Mouse (Mus musculus) testis, adult 2 months (tissue): Measurements from ENCODE around the gene BC049352. TPM values are rescaled to one million over a fixed set of nuclear protein-coding genes. Genes with fewer than 3 reads are reported as not detected.

ENCODE experiments used
- H3K27ac ChIP-seq: fragments of 200-500 bp; 2 replicates; pipeline ENCODE4 v1.5.1; 2012; ENCODE audit warnings: low read depth, low read length; ENCODE audit not compliant: control insufficient read depth, insufficient read depth
- H3K27me3 ChIP-seq: fragments of 200-500 bp; 2 replicates; pipeline ENCODE4 v1.6.1; 2012; ENCODE audit warnings: mild to moderate bottlenecking, low read length, moderate library complexity; ENCODE audit not compliant: control insufficient read depth, insufficient read depth
- H3K36me3 ChIP-seq: fragments of 200-500 bp; 2 replicates; pipeline ENCODE4 v1.6.1; 2012; ENCODE audit warnings: mild to moderate bottlenecking, low read length; ENCODE audit not compliant: control insufficient read depth, insufficient read depth
- H3K4me1 ChIP-seq: fragments of 200-500 bp; 2 replicates; pipeline ENCODE4 v1.6.1; 2012; ENCODE audit warnings: low read length; ENCODE audit not compliant: control insufficient read depth, insufficient read depth
- H3K4me3 ChIP-seq: fragments of 200-500 bp; 2 replicates; pipeline ENCODE4 v1.5.1; 2012; ENCODE audit warnings: low read depth, mild to moderate bottlenecking, low read length, moderate library complexity, mixed read lengths; ENCODE audit not compliant: control insufficient read depth
- CTCF ChIP-seq: fragments of 200-500 bp; IDR thresholded peaks from 2 replicates; pipeline ENCODE4 v1.5.1; 2012; ENCODE audit warnings: low read depth, mild to moderate bottlenecking, inconsistent platforms, low read length, moderate library complexity; ENCODE audit not compliant: control insufficient read depth, insufficient read depth, insufficient replicate concordance
- POLR2A ChIP-seq: fragments of 200-500 bp; IDR thresholded peaks from 2 replicates; pipeline ENCODE4 v1.6.1; 2012; ENCODE audit warnings: low read depth, mild to moderate bottlenecking, inconsistent platforms, low read length, moderate library complexity; ENCODE audit not compliant: control insufficient read depth
- polyA plus RNA-seq: library from polyadenylated mRNA; depleted of rRNA; stranded (reverse); fragments of >200 nt; gene quantifications from 2 replicates; pipeline ENCODE4 v1.2.3, GENCODE M21; 2012; rRNA removed

The BC049352 gene
- polyA plus RNA-seq: 0.38 and 0.69 TPM in 2 replicates

DNA sequence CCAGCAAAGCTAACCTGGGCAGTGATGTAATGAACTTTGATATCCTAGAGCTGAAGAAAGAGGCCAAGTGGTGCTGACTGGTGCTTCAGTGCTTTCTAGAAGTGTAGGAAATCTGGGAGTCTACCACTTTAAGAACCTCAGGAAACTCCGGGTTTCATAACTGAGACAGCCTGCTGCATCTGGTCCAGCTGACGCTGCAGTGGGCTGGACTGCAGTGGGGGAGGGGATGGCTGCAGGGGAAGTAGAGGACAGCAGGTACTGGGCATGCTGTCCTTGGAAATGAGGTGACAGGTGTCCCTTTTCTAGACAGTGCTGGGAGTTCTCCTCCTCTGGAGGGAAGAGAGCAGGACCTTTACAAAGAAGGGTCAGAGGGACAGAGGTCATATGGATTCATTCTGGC, at the start of gene BC049352:
BC049352 (plus strand) TSS at position 238 of the 400 bp plus-strand sequence.
- no peaks in the 10 kb centered on the region for H3K4me1 ChIP-seq
- TF ChIP-seq POLR2A: no peak
- no peak for TF ChIP-seq CTCF
- no peak within 1 kb of the TSS for H3K4me3 ChIP-seq
- H3K36me3 ChIP-seq: no peaks in the 10 kb centered on the region
- H3K27ac ChIP-seq: no peak within 1 kb of the TSS
- no peaks in the 10 kb centered on the region for H3K27me3 ChIP-seq

- H3K4me3 ChIP-seq: no peak overlapping the region
- H3K27ac ChIP-seq: no peak overlapping the region
- H3K36me3 ChIP-seq: no peaks in the 10 kb centered on the region
- peaks cover 3% of the 10 kb centered on the region; the same call in 1 of the 2 replicates for H3K4me1 ChIP-seq
- TF ChIP-seq POLR2A (no peak), CTCF (peak; percentile 51; the same call in 1 of the 2 replicates)
- peaks cover 3% of the 10 kb centered on the region; the same call in 1 of the 2 replicates for H3K27me3 ChIP-seq
Measured at GRCm38 (mm10) chr9:45133484-45134310, 48.1 kb upstream of the BC049352 start.

GRCm38 (mm10) chr9:45136442-45137169, 45.2 kb upstream of the BC049352 start:
- Histone ChIP-seq H3K36me3 (no peaks in the 10 kb centered on the region), H3K4me3 (no peak overlapping the region), H3K27me3 (peaks cover 6% of the 10 kb centered on the region; the same call in 1 of the 2 replicates), H3K4me1 (peaks cover 3% of the 10 kb centered on the region; the same call in 1 of the 2 replicates), H3K27ac (no peak overlapping the region)
- TF ChIP-seq CTCF (no peak), POLR2A (no peak)

GRCm38 (mm10) chr9:45138191-45139032, 43.4 kb upstream of the BC049352 start, which contains the start of gene Scn4b:
TSS of gene Scn4b (plus strand) at chr9:45138395.
- H3K4me1 ChIP-seq: peaks cover 3% of the 10 kb centered on the region; the same call in 1 of the 2 replicates
- H3K27ac ChIP-seq: no peak within 1 kb of the TSS
- H3K36me3 ChIP-seq: no peaks in the 10 kb centered on the region
- peaks cover 6% of the 10 kb centered on the region; the same call in 1 of the 2 replicates for H3K27me3 ChIP-seq
- no peak for TF ChIP-seq POLR2A
- TF ChIP-seq CTCF: no peak
- peak within 1 kb of the TSS; percentile 54 for H3K4me3 ChIP-seq

GRCm38 (mm10) chr9:45139082-45139481, 42.7 kb upstream of the BC049352 start:
- peaks cover 3% of the 10 kb centered on the region; the same call in 1 of the 2 replicates for H3K4me1 ChIP-seq
- H3K27ac ChIP-seq: no peak overlapping the region

DNA sequence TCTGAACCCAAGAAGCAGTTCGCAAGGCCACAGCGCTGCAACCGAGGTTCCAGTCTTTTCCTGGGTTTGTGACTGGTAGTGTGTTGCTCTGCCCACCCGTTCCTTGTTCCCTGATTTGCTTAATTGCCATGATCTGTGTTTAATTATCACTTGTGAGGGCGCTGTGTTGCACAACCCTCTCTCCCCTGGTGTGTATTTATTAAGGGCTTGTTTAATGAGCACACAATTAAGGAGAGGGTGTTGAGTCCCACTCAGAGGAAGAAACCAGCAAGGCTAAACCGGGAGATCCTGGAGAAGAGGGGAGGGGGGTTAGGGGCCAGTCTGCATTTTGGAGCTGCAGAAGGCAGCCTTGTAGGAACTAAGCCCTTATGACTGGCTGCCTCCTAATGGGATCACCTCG, 40.9 kb upstream of the BC049352 start:
- no peak overlapping the region for H3K27ac ChIP-seq
- peaks cover 6% of the 10 kb centered on the region; the same call in 1 of the 2 replicates for H3K27me3 ChIP-seq
- no peak overlapping the region for H3K4me3 ChIP-seq
- H3K4me1 ChIP-seq: peaks cover 4% of the 10 kb centered on the region; the same call in 1 of the 2 replicates
- H3K36me3 ChIP-seq: no peaks in the 10 kb centered on the region
- TF ChIP-seq POLR2A: no peak
- TF ChIP-seq CTCF: no peak

More at GRCm38 (mm10) chr9:45139082-45139481, 42.7 kb upstream of the BC049352 start:
- H3K36me3 ChIP-seq: no peaks in the 10 kb centered on the region
- no peak overlapping the region for H3K4me3 ChIP-seq
- H3K27me3 ChIP-seq: peaks cover 6% of the 10 kb centered on the region; the same call in 1 of the 2 replicates
- TF ChIP-seq POLR2A (no peak), CTCF (no peak)

DNA sequence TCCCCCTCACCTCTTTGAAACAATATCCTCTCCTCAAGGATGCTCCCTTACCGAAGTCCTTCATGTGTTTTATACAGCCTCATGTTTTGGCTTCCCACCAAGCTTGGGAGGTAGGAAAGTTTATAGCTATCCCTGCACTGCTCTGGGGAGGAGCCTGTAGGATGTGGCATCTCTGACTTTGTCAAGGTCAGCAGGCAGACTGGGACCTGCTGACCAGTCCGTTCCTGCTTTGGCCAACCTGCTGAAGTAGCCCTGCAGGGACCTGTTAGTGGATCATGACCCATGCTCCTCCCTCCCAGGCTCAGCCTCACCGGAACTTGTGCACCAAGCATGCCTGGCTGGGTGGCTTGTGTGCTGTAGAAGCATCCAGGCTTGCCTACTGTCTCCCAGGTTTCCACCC, 39.1 kb upstream of the BC049352 start:
- H3K4me1 ChIP-seq: peaks cover 5% of the 10 kb centered on the region; the same call in 1 of the 2 replicates
- H3K4me3 ChIP-seq: no peak overlapping the region

More for the DNA sequence above, 39.1 kb upstream of the BC049352 start:
- peaks cover 6% of the 10 kb centered on the region; the same call in 1 of the 2 replicates for H3K27me3 ChIP-seq
- no peaks in the 10 kb centered on the region for H3K36me3 ChIP-seq
- no peak overlapping the region for H3K27ac ChIP-seq
- TF ChIP-seq POLR2A (no peak), CTCF (no peak)
